Mouse (Mus musculus): ENCODE results near the gene Izumo2. TPM values are rescaled to one million over a fixed set of nuclear protein-coding genes. Genes with fewer than 3 reads are reported as not detected.
"Not testable (repeated sequence)": the region's sequence is repeated elsewhere in the genome, so short reads cannot be mapped to it uniquely, and the experiment has no call there.

Gene Izumo2
- total RNA-seq, 2 experiments from 2014 or later, result not detected

DNA sequence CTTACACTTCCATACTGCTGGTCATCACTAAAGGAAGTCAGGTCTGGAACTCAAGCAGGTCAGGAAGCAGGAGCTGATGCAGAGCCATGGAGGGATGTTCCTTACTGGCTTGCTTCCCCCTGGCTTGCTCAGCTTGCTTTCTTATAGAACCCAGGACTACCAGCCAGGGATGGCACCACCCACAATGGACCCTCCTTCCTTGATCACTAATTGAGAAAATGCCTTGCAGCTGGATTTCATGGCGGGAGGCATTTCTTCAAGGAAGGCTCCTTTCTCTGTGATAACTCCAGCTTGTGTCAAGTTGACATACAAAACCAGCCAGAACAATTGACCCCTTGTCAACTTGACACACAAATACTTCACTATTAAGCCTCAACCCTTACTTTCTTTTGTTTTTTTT is 42.4 kb downstream of the Izumo2 start, which contains the start of gene Zfp473:
Gene Zfp473, minus strand, starts transcription at position 101 of the 400 bp plus-strand sequence.
- ATAC-seq (replicated peaks; ENCODE audit: poor library complexity, severe bottlenecking), result not testable (repeated sequence)

DNA sequence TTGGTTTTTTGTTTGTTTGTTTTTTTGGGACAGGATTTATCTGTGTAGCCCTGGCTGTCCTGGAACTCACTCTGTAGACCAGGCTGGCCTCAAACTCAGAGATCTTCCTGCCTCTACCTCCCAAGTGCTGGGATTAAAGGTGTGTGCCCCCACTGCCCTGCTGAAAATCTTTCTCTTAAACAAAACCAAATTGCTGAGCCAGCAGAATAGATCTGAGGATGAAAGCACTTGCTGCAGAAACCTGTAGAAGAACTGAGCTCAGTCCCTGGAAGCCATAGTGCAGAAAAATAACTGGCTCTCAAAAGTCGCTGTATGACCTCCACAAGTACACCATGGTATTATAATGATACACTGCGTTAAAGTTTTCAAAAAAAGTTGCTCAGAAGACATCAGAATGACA is 48.6 kb downstream of the Izumo2 start:
- ATAC-seq (replicated peaks; ENCODE audit: poor library complexity, severe bottlenecking), result no peak

DNA sequence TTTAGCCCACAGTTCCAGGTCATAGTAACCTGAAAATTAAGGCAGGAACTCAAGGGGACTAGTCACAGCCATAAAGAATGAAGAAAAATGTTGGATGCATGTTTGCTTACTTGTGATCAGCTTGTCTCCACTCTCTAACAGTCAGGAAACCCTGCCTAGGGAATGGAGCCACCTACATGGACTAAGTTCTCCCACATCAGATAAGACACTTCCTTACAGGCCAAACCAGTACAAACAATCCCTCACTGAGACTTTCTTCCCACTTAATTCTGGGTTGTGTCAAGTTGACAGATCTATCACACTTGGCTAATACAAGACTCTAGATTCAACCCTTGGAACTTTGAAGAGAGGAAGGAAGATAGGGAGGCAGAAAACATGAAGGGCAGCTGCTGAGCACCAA is 51.8 kb downstream of the Izumo2 start:
- no peak for ATAC-seq (replicated peaks; ENCODE audit: poor library complexity, severe bottlenecking)

DNA sequence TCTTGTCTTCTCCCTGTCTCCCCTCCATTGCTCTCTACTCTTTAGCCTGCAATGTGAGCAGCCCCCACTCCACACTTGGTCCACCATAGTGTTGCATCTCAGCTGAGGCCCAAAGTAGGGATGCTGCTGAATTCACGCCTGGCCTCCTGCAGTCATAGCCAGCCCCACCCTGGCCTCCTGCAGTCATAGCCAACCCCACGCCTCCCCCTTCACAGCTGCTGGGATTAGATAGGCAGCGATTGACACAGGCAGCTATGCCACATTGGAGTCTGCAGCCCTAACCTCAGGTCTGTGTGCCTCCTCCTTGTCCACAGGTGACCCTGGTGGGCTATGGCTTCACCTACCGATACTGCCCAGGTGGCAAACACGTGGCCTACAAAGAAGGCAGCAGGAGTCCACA is 59.6 kb downstream of the Izumo2 start:
- ATAC-seq (replicated peaks; ENCODE audit: poor library complexity, severe bottlenecking), result no peak

Other genes starting within 250 kb of the Izumo2 start
- gene Aspdh, start 243.4 kb upstream of the Izumo2 start, total RNA-seq (2014; fragmentation: Nextera tagmentation), result not detected in 2 replicates
- not detected in 2 replicates for gene Aspdh, start 243.4 kb upstream of the Izumo2 start, total RNA-seq (2017)
- 26.4 and 62.3 TPM in 2 replicates for gene Josd2, start 240.8 kb upstream of the Izumo2 start, total RNA-seq (2014; fragmentation: Nextera tagmentation)
- gene Josd2, start 240.8 kb upstream of the Izumo2 start, total RNA-seq (2017), result 15.9 and 31.2 TPM in 2 replicates
- 63.1 and 126 TPM in 2 replicates for gene Emc10, start 212.2 kb upstream of the Izumo2 start, total RNA-seq (2014; fragmentation: Nextera tagmentation)
- 33.7 and 42.0 TPM in 2 replicates for gene Emc10, start 212.2 kb upstream of the Izumo2 start, total RNA-seq (2017)
- 12.3 TPM in 1 of 2 replicates, not detected in the other for gene Fam71e1, start 212.2 kb upstream of the Izumo2 start, total RNA-seq (2014; fragmentation: Nextera tagmentation)
- gene Fam71e1, start 212.2 kb upstream of the Izumo2 start, total RNA-seq (2017), result 0.67 and 3.0 TPM in 2 replicates
- not detected in 2 replicates for gene Mybpc2, start 184.1 kb upstream of the Izumo2 start, total RNA-seq (2014; fragmentation: Nextera tagmentation)
- not detected in 2 replicates for gene Mybpc2, start 184.1 kb upstream of the Izumo2 start, total RNA-seq (2017)
- 0.38 TPM in 1 of 2 replicates, not detected in the other for gene Spib, start 176.7 kb upstream of the Izumo2 start, total RNA-seq (2014; fragmentation: Nextera tagmentation)
- gene Spib, start 176.7 kb upstream of the Izumo2 start, total RNA-seq (2017), result not detected in 2 replicates
- 102 and 131 TPM in 2 replicates for gene Pold1, start 159.9 kb upstream of the Izumo2 start, total RNA-seq (2014; fragmentation: Nextera tagmentation)
- 63.4 and 70.2 TPM in 2 replicates for gene Pold1, start 159.9 kb upstream of the Izumo2 start, total RNA-seq (2017)
- gene Nr1h2, start 154.8 kb upstream of the Izumo2 start, total RNA-seq (2014; fragmentation: Nextera tagmentation), result 56.8 and 63.3 TPM in 2 replicates
- gene Nr1h2, start 154.8 kb upstream of the Izumo2 start, total RNA-seq (2017), result 21.5 and 34.6 TPM in 2 replicates
- 258 and 328 TPM in 2 replicates for gene Napsa, start 136.4 kb upstream of the Izumo2 start, total RNA-seq (2014; fragmentation: Nextera tagmentation)
- gene Napsa, start 136.4 kb upstream of the Izumo2 start, total RNA-seq (2017), result 107 and 112 TPM in 2 replicates
- 0.36 and 0.92 TPM in 2 replicates for gene Kcnc3, start 118.1 kb upstream of the Izumo2 start, total RNA-seq (2014; fragmentation: Nextera tagmentation)
- 0.05 TPM in 1 of 2 replicates, not detected in the other for gene Kcnc3, start 118.1 kb upstream of the Izumo2 start, total RNA-seq (2017)
- not detected in 2 replicates for gene Myh14, start 37.9 kb upstream of the Izumo2 start, total RNA-seq (2014; fragmentation: Nextera tagmentation)
- gene Myh14, start 37.9 kb upstream of the Izumo2 start, total RNA-seq (2017), result not detected in 2 replicates
- gene Vrk3, start 39.7 kb downstream of the Izumo2 start, total RNA-seq (2014; fragmentation: Nextera tagmentation), result 45.0 and 52.3 TPM in 2 replicates
- gene Vrk3, start 39.7 kb downstream of the Izumo2 start, total RNA-seq (2017), result 27.4 and 34.8 TPM in 2 replicates
- 1.6 and 6.2 TPM in 2 replicates for gene Zfp473, start 42.3 kb downstream of the Izumo2 start, total RNA-seq (2014; fragmentation: Nextera tagmentation)
- gene Zfp473, start 42.3 kb downstream of the Izumo2 start, total RNA-seq (2017), result 2.0 and 2.2 TPM in 2 replicates
- gene Nup62, start 107.3 kb downstream of the Izumo2 start, total RNA-seq (2014; fragmentation: Nextera tagmentation), result 81.8 and 83.0 TPM in 2 replicates
- gene Nup62, start 107.3 kb downstream of the Izumo2 start, total RNA-seq (2017), result 120 and 167 TPM in 2 replicates
- gene Il4i1, start 107.6 kb downstream of the Izumo2 start, total RNA-seq (2014; fragmentation: Nextera tagmentation), result 1.2 TPM in 1 of 2 replicates, not detected in the other
- gene Il4i1, start 107.6 kb downstream of the Izumo2 start, total RNA-seq (2017), result 0.15 and 0.22 TPM in 2 replicates
- gene Atf5, start 107.9 kb downstream of the Izumo2 start, total RNA-seq (2014; fragmentation: Nextera tagmentation), result 5.6 and 8.5 TPM in 2 replicates
- 3.8 and 6.8 TPM in 2 replicates for gene Atf5, start 107.9 kb downstream of the Izumo2 start, total RNA-seq (2017)
- gene Akt1s1, start 140.2 kb downstream of the Izumo2 start, total RNA-seq (2014; fragmentation: Nextera tagmentation), result 18.2 and 25.0 TPM in 2 replicates
- gene Akt1s1, start 140.2 kb downstream of the Izumo2 start, total RNA-seq (2017), result 22.8 and 26.5 TPM in 2 replicates
- gene Tbc1d17, start 140.3 kb downstream of the Izumo2 start, total RNA-seq (2014; fragmentation: Nextera tagmentation), result 18.1 and 22.6 TPM in 2 replicates
- 15.5 and 19.3 TPM in 2 replicates for gene Tbc1d17, start 140.3 kb downstream of the Izumo2 start, total RNA-seq (2017)
- gene Pnkp, start 148.4 kb downstream of the Izumo2 start, total RNA-seq (2014; fragmentation: Nextera tagmentation), result 61.3 and 65.7 TPM in 2 replicates
- gene Pnkp, start 148.4 kb downstream of the Izumo2 start, total RNA-seq (2017), result 51.0 and 79.6 TPM in 2 replicates
- 67.0 and 95.4 TPM in 2 replicates for gene Ptov1, start 161.0 kb downstream of the Izumo2 start, total RNA-seq (2014; fragmentation: Nextera tagmentation)
- 24.4 and 32.1 TPM in 2 replicates for gene Ptov1, start 161.0 kb downstream of the Izumo2 start, total RNA-seq (2017)
- gene Med25, start 184.0 kb downstream of the Izumo2 start, total RNA-seq (2014; fragmentation: Nextera tagmentation), result 26.7 and 51.2 TPM in 2 replicates
- 9.2 and 15.6 TPM in 2 replicates for gene Med25, start 184.0 kb downstream of the Izumo2 start, total RNA-seq (2017)
- 13.6 TPM in 2 replicates for gene Fuz, start 187.3 kb downstream of the Izumo2 start, total RNA-seq (2014; fragmentation: Nextera tagmentation)
- 16.5 and 18.0 TPM in 2 replicates for gene Fuz, start 187.3 kb downstream of the Izumo2 start, total RNA-seq (2017)
- 40.8 and 84.2 TPM in 2 replicates for gene Ap2a1, start 220.8 kb downstream of the Izumo2 start, total RNA-seq (2014; fragmentation: Nextera tagmentation)
- 28.6 and 30.1 TPM in 2 replicates for gene Ap2a1, start 220.8 kb downstream of the Izumo2 start, total RNA-seq (2017)
- gene Tsks, start 234.5 kb downstream of the Izumo2 start, total RNA-seq (2014; fragmentation: Nextera tagmentation), result not detected in 2 replicates
- 0.17 TPM in 1 of 2 replicates, not detected in the other for gene Tsks, start 234.5 kb downstream of the Izumo2 start, total RNA-seq (2017)

Measured in granulocyte monocyte progenitor cell, adult 5-6 weeks (primary cell).